Mouse (Mus musculus): ENCODE results near the gene Cyp4f18.
"Not testable (repeated sequence)": the region's sequence is repeated elsewhere in the genome, so short reads cannot be mapped to it uniquely, and the experiment has no call there.

GRCm38 (mm10) chr8:72057643-72058042, 48.2 kb upstream of the Cyp4f18 start:
- not testable (repeated sequence) for TF ChIP-seq CTCF (IDR thresholded peaks at IDR 0.05; ENCODE audit: low read depth, low read length); GATA1 (IDR thresholded peaks at IDR 0.05; ENCODE audit: borderline replicate concordance, low read length)
